Mouse (Mus musculus): ENCODE measurements around the gene Spata25. TPM values are rescaled to one million over a fixed set of nuclear protein-coding genes. Genes with fewer than 3 reads are reported as not detected.
"Not testable (repeated sequence)": the region's sequence is repeated elsewhere in the genome, so short reads cannot be mapped to it uniquely, and the experiment has no call there.

The Spata25 gene
- total RNA-seq (2021), result not detected

DNA sequence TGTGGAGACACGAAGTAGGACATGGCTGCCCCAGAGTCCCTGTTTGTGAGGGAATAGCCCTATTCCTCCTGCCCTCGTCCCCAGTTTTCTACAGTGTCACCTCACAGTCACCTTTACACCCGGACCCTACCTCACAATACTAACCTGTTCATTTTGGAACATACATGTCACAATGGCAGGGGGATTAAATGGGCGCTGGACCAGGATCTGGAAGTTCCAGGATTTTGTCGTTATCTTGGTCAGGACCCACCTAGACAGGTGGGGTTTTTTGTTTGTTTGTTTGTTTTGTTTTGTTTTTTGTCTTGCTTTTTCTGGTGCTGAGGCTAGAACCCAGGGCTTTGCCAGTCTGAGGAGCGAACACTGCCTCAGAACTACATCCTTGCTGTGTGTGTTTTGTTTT is at the start of gene Spata25:
Spata25 (minus strand) TSS at position 101 of the 400 bp plus-strand sequence.
- intact Hi-C loops (cut with DNase I), result no loop called here
- no peak for DNase-seq (ENCODE audit: low spot score in 2 of 2)

DNA sequence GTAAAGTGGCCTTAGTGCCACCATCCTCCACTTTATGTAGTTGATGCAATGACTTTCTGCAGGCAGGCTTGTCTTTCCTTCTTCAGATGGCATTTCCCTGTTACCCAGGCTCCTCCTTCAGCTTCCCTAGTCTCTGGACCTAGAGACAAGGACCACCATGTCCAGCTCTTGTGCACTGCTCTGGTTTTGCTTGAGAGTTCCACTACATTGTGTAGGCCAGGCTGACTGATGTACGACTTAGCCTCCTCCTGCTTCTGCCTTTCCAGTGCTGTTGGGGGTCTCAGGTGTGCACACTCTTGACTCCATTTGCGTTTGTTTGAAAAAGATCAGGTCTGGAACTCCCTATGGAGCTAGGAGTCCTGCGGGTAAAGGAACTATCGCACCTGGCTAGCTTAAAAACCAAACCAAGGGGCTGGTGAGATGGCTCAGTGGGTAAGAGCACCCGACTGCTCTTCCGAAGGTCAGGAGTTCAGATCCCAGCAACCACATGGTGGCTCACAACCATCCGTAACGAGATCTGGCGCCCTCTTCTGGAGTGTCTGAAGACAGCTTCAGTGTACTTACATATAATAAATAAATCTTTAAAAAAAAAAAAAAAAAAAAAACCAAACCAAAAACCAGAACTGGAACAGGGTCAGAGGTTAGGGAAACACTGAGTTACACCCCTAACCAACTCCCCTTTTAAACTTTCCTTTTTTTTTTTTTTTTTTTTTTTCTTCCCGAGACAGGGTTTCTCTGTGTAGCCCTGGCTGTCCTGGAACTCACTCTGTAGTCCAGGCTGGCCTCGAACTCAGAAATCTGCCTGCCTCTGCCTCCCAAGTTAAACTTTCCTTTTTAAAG is 49.3 kb upstream of the Spata25 start:
- DNase-seq (ENCODE audit: low spot score in 2 of 2); intact Hi-C loops (cut with DNase I): not testable (repeated sequence)

DNA sequence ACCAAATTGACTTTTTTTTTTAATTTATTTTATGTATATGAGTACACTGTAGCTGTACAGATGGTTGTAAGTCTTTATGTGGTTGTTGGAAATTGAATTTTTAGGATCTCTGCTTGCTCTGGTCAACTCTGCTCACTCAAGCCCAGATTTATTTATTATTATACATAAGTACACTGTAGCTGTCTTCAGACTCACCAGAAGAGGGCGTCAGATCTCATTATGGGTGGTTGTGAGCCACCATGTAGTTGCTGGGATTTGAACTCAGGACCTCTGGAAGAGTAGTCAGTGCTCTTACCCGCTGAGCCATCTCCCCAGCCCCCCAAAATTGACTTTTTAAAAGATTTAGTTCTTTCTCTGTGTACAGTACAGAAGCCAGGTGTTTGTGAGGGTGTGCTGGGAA is 47.3 kb upstream of the Spata25 start:
- DNase-seq (ENCODE audit: low spot score in 2 of 2); intact Hi-C loops (cut with DNase I): not testable (repeated sequence)

DNA sequence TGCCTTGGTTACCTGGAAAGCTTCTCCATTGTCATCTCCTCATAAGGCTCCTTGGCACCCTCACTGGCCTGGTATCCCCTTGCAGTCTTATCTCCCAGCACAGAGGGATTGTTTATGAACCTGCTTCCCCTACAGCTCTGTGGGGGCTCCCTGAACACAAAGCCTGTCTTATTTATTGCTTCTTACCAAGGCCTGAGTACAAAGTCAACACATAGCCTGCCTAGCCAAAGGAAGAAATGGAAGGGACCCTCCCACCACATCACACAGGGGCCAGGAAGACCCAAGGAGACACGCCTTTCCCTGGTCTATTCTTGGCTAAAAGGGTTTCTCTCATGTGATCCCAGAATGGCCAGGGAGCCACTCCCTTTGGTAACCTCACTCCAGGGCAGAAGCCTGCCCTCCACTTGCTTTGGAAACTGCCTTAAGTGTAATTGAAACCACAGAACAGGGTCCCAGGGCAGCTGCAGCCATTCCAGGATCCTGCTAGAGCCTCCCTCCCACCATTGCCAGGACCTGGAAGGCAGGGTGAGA is 46.0 kb upstream of the Spata25 start:
- DNase-seq (ENCODE audit: low spot score in 2 of 2), result no peak
- intact Hi-C loops (cut with DNase I), result no loop called here

DNA sequence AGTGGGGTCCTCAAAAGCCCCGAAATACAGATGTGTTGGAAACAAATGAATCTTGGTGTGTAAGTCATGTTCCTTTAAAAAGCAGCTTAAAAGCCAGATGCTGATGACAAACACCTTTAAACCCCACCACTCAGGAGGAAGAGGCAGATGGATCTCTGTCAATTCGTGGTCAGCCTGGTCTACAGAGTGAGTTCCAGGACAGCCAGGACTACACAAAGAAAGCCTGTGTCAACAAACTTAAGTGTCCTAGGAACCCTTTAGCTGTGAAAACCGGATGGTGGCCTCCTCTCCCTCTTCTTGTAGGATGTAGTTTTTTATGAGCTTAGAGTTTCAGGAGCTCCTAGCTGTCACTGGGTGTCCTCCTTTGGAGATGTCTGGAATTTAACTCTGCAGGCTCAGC is 45.3 kb upstream of the Spata25 start:
- DNase-seq (ENCODE audit: low spot score in 2 of 2), result no peak
- intact Hi-C loops (cut with DNase I), result no loop called here

DNA sequence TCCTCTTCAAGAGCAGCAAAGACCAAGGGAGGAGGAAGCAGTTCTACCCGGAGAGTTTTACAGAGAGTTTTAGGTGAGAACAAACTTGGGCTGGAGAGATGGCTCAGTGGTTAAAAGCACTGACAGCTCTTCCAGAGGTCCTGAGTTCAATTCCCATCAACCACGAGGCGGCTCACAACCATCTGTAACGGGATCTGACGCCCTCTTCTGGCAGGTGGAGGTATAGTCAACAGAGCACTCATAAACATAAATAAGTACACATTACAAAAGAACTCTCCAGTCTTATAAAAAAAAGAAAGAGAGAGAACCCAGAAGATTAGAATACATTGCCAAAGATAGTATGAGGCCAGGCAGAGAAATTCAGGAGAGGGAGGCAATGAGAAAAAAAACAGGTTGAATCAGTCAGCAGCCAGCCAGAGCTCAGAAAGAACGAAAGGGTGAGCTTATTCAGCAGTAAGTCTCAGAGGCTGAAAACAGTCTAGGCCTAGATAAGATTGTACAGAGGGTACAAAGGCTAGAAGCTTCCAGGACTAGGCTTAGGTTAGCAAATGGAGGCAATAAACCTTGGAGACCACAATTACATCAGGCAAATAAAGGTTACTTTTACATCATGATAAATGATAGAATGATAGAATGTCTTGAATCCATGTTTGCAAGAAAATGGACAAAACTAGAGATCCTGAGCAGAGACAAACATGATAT is 43.4 kb upstream of the Spata25 start:
- DNase-seq (ENCODE audit: low spot score in 2 of 2), result no peak
- intact Hi-C loops (cut with DNase I), result no loop called here

DNA sequence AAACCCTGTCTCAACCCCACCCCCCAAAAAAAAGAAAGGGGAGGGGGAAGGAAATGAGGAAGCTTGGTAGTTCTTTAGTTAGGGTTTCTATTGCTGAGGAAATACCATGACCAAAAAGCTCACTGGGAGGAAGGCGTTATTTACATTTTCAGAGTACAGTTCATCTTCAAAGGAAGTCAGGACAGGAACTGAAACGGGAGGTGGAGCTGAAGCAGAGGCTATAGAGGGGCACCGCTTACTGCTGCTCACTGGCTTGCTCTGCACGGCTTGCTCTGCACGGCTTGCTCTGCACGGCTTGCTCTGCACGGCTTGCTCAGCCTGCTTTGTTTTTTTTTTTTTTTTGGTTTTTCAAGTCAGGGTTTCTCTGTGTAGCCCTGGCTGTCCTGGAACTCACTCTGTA is 40.2 kb upstream of the Spata25 start:
- intact Hi-C loops (cut with DNase I), result no loop called here
- DNase-seq (ENCODE audit: low spot score in 2 of 2), result no peak

DNA sequence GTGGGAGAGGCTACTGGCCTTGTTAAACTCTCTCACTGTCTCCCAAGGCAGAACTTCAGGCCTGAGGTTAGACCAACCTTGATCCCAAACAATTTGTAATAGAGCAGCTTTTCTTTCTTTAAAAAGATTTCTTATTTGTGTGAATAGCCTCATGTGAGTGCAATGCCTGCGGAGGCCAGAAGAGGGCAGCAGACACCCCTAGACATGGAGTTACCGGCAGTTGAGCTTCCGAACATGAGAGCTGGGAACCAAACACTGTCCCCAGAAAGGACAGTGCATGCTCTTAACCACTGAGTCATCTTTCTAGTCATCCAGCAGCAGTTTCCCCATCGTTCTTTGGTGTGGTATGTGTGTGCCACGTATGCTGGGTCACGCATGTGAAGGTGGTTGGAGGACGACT is 39.2 kb upstream of the Spata25 start:
- no peak for DNase-seq (ENCODE audit: low spot score in 2 of 2)
- intact Hi-C loops (cut with DNase I), result no loop called here

DNA sequence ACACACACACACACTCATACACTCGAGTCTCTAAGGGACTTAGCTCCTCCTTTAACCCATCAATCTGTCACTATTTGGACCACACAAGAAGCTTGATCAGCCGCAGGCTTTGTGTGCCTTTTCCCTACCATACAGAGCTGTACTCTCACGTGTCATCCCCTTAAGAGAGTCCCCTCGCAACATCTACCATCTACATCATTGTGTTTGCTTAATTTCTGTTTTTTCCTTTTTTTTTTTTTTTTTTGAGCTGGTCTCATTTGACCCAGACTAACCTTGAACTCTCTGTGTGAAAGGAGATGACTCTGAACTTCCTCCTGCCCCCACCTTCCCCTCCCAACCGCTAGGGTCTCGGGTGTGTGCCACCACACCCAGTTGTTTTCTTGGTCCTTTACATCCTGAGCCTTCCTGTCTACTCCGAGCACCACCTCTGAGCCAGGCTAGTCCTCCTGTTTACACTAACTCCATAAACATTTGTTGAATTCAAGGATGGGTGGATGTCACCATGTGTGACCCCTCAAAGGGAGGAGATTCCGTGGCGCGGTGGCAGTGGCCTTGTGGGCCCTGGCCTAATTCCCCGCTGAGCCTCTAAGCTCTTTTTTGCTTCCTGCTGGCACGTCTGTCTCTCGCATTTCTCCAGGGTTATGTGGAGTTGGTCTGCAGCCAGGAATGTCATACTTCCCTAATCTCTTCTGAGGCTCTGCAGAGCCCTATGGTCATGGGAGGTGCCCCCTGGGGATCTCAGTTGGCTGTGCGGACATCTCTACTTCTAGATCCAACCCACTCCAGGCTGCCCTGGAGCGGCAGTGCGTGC is 38.6 kb upstream of the Spata25 start:
- intact Hi-C loops (cut with DNase I), result no loop called here
- no peak for DNase-seq (ENCODE audit: low spot score in 2 of 2)

DNA sequence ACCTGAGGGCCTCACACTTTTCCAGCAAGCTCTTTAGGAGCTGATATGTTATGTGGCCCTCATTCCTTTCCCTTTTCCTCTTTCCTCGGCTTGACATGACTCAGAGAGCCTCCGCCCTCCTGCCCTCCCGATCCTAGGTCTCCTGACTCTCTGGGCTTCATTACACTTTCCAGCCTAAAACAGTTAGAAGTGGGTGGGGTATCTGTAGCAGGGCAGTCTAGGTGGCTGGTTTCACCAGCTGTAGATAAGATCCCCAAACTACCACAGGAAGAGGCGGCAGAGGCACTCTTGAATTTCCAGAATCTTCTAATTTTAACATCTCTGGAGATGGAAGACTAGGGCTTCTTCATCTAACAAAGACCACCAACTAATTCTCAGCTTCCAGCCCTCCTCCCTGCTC is 36.3 kb upstream of the Spata25 start:
- intact Hi-C loops (cut with DNase I), result no loop called here
- DNase-seq (ENCODE audit: low spot score in 2 of 2), result no peak

DNA sequence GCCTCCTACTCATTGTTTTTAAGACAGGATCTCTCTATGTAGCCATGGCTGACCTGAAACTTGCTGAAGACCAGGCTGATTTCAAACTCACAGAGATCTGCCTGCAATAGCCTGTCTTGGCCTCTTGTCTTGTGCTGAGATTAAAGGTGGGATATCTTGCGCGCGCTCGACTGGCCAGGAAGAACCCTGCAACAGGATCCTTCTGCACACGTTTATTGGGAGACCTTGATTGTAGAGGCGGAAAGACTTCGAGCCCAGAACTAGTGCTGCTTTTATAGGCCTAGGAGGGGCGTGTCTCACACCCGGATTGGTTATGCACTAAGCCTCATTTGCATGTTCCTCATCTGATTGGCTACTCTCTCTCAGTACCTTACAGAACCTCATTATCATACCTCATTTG is 35.1 kb upstream of the Spata25 start:
- DNase-seq (ENCODE audit: low spot score in 2 of 2); intact Hi-C loops (cut with DNase I): not testable (repeated sequence)

DNA sequence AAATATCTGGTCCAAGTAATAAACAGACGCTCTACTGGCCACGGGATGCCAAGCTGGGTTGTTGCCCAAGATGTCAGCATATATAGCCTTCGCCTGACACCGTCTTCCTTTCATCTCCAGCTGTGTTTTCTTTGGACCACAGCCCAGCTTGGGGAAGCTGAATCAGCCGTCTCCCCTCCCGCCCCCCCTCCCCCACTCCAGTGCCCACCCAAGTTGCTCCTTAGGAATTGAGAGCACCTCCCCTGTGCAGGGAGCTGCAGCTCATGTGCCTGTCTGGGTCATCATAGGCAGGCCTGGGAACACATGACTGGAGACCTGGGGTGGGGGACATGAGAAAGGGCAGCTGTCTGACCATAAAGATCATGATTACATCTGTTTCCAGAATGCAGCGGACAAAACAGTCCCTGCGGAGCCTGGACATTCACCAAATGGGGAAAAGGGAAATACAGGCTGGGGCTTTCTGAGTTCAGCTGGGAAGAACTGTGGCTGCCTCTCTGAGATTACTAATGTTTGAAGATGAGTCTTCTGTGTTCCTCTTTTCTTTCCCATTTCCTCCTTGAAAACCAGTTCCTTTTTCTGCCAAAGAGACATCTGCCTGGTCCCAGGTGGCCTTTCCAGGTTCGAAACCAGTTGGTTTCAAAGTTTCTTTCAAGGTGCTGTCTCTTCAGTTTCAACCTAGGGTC is 34.0 kb upstream of the Spata25 start:
- no peak for DNase-seq (ENCODE audit: low spot score in 2 of 2)
- intact Hi-C loops (cut with DNase I), result no loop called here

DNA sequence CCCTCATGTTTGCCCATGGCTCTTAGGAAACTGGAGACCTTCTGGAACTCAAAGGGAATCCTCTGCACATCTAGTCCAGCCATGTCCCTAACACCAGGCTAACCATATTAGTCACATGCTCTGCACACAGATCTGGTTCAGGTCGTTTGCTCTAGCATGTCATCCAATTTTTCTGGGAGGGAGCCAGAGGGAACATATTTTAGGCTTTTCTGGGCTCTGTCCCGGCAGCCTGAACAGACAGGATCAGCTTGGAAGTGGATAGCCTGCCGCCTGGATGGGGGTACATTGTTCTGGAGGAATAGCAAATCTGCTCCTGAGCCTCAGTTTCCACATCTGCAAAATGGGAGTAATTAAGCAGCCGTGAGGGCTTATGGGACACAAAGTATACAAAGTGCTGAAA is 32.8 kb upstream of the Spata25 start:
- intact Hi-C loops (cut with DNase I), result no loop called here
- no peak for DNase-seq (ENCODE audit: low spot score in 2 of 2)

DNA sequence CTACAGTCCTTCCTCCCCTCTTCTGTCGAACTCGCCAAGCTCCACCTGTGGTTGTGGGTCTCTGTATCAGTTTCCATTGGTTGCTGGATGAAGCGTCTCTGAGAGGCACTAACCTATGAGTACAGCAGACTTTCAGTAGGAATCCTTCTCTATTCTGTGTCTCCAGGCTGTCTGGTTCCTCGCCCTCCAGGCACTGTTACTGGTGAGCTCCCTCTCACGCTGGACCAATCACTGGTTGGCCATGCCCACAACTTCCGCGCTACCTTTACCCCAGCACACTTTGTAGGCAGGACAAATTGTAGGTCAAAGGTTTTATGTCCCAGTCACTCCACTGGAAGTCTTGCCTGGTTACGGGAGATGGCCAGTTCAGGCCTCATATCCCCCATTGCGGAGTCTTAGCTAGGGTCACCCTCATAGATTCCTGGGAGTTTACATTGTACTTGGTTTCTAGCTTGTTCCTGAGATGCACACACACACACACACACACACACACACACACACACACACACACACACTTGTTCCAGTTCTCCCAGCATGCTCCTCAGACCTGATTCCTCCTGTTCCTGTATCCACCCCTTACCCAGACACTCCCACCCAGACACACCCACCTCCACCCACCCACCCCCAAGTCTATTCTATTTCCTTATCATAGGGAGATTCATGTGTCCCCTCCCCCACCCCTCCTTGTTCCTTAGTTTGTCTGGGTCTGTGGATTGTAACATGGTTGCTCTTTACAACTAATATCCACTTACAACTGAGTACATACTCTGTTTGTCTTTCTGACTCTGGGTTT is 31.5 kb upstream of the Spata25 start:
- no peak for DNase-seq (ENCODE audit: low spot score in 2 of 2)
- intact Hi-C loops (cut with DNase I), result no loop called here

DNA sequence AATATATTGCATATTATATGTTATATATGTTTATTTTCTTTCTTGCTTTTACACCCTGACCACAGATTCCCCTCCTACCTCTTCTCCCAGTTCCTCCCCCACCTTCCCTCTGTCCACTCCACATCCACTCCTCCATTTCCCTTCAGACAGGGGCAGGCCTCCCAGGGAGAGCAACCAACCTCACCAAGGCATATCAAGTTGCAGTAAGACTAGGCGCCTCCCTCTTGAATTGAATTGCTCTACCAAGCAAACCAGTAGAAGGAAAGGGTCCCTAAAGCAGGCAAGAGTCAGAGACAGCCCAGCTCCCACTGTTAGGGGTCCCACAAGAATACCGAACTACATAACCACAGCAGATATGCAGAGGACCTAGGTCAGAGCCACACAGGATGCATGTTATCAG is 30.8 kb upstream of the Spata25 start:
- intact Hi-C loops (cut with DNase I), result no loop called here
- no peak for DNase-seq (ENCODE audit: low spot score in 2 of 2)

DNA sequence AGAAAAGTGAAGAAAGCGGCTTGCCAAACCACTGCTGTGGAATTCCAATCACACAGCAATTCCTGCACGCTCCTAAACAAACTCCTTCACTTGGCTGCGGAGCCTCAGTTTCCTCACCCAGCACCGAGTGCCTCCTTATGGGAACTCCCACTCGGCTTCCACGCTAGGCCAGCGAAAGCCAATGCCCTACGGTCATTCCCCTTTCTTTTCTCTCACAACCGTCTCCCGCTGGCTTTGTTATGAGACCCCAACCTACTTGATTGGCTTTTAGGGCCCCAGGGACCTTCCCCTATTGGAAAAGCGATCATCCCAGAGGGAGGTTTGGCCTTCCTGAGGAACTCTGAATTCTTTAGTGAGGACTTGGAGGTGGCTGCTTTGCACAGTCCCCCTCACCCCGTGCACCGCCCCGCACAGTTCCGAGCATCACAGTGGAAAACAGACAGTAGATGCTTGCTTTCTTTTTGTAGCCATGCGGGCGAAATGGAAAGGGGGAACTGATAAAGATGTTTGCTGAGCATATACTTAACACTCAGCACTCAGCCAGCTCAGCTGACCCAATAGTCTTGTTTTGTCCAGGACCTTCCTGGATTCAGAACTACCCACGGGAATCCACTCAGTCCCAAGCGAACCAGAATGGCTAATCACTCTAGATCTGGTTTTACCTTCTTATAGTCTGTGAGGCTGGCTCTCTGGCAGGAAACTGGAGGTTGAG is 29.7 kb upstream of the Spata25 start:
- intact Hi-C loops (cut with DNase I), result no loop called here
- no peak for DNase-seq (ENCODE audit: low spot score in 2 of 2)

DNA sequence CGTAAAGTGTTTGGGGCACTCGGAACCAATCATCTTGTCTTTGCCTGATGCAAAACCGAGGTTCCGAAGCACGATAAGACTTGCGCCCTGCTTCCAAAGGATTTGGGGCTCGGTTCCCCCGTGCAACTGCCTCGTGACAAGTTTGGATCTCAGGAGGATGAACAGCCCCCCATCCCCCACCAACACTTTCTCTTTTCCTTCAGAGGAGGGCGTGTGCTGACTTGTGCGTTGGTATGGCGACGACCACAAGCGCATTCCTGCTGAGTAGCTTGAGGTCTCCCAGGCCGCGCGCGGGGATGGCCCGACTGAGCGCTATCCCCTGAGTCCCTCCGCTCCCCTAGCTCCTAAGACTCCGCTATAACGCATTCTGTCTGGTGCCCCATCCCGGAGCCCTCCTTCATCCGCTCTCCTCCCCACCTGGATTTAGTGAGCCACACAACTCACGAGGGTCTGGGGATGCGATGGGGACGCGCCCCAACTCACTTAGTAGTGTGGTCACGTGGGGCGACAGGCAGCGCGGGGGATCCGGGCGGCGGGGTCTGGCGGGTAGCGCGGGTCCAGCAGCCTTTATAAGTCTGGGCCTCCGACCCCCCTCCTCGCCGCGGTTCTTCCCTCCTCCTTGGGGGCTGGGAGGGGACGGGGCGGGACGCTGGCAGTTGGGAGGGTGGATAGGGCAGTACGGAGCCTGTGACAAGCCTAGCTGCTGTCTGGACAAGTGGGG is 28.9 kb upstream of the Spata25 start, which contains the start of gene Pltp:
Pltp (minus strand) TSS at position 611 of the 721 bp plus-strand sequence.
- intact Hi-C loops (cut with DNase I), result no loop called here
- DNase-seq (ENCODE audit: low spot score in 2 of 2), result peak in 1 of 2 experiments; percentile 13

All from left cerebral cortex, postnatal 25 days (tissue).